Mouse (Mus musculus) lung, embryonic 16.5 days (tissue): ENCODE measurements around the gene Gramd2. TPM values are rescaled to one million over a fixed set of nuclear protein-coding genes. Genes with fewer than 3 reads are reported as not detected.

ENCODE experiments used
- ATAC-seq: fragments of 200-750 bp; cut with Nextera tagmentation; 2 replicates; pipeline ENCODE4 v1.8.0; 2017; ENCODE audit warnings: low read depth, mild to moderate bottlenecking, moderate library complexity
- H3K27ac ChIP-seq: fragments of 300-500 bp; sonication (generic); 2 replicates; pipeline ENCODE4 v1.5.1; 2014; ENCODE audit warnings: mild to moderate bottlenecking, control low read depth, low read length
- H3K27me3 ChIP-seq: fragments of 300-500 bp; sonication (generic); 2 replicates; pipeline ENCODE4 v1.6.1; 2014; ENCODE audit warnings: low read depth, low read length, mixed read lengths; ENCODE audit not compliant: control insufficient read depth, insufficient read depth
- H3K36me3 ChIP-seq: fragments of 300-500 bp; sonication (generic); 2 replicates; pipeline ENCODE4 v1.6.1; 2014; ENCODE audit warnings: low read length; ENCODE audit not compliant: control insufficient read depth, insufficient read depth
- H3K4me1 ChIP-seq: fragments of 300-500 bp; sonication (generic); replicated peaks from 2 replicates; pipeline ENCODE4 v1.6.1; 2014; ENCODE audit warnings: low read length, mixed read lengths; ENCODE audit not compliant: control insufficient read depth, insufficient read depth
- H3K4me2 ChIP-seq: fragments of 300-500 bp; sonication (generic); 2 replicates; pipeline ENCODE4 v1.6.1; 2014; ENCODE audit warnings: low read depth, low read length, control low read depth
- H3K4me3 ChIP-seq: fragments of 300-500 bp; sonication (generic); 2 replicates; pipeline ENCODE4 v1.5.1; 2014; ENCODE audit warnings: mild to moderate bottlenecking, low read length, control low read depth
- H3K9ac ChIP-seq: fragments of 300-500 bp; sonication (generic); 2 replicates; pipeline ENCODE4 v1.6.1; 2014; ENCODE audit warnings: low read length, control low read depth
- H3K9me3 ChIP-seq: fragments of 300-500 bp; sonication (generic); 2 replicates; pipeline ENCODE4 v1.6.1; 2016; ENCODE audit warnings: low read length; ENCODE audit not compliant: control insufficient read depth
- WGBS: fragments of 180-500 bp; shearing (Covaris S2); extraction: QIAGEN DNeasy Blood & Tissue Kit; methylation state at CpG from one replicate; pipeline ENCODE4 v1.1.7; 2014; 5-methylcytosine and 5-hydroxymethylcytosine counted together
- polyA plus RNA-seq: library from polyadenylated mRNA; unstranded; fragments of >200 nt; fragmentation: Nextera tagmentation; extraction: Ambion mirVana; gene quantifications from 2 replicates; pipeline ENCODE4 v1.2.1, GENCODE M21; 2015

The Gramd2 gene
- polyA plus RNA-seq, 1 experiment from 2014 or later, result 11.0 TPM

DNA sequence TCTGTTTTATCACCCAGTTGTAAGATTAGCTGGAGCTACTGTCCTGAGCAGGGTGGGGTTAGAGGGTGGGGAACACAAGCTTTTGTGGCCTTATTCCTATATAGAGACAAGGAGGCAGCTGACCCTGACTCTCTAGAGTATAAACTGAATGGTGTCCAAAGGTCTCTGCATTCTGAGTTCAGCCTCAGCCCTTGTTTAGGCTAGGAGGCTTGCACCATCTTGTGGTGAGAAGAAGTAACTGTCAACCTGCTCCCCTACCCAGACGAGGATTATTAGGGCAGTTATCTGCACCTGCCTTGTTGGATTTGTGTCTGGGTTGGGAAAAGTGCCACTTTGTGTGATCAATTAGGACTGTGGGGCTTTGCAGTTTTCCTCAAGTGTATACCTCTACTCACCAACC lies 1.6 kb upstream of the Gramd2 start:
- 10% methylated on average over 1 of the region's 1 CpGs for WGBS
- H3K9ac ChIP-seq, result no peak overlapping the region
- peaks cover 7% of the 10 kb centered on the region; the same call in 1 of the 2 replicates for H3K4me1 ChIP-seq
- no peaks in the 10 kb centered on the region for H3K9me3 ChIP-seq
- no peak overlapping the region for H3K27ac ChIP-seq
- no peak for ATAC-seq
- H3K27me3 ChIP-seq, result peaks cover 5% of the 10 kb centered on the region
- H3K36me3 ChIP-seq, result peaks cover 35% of the 10 kb centered on the region
- H3K4me3 ChIP-seq, result no peak overlapping the region
- no peak overlapping the region for H3K4me2 ChIP-seq

DNA sequence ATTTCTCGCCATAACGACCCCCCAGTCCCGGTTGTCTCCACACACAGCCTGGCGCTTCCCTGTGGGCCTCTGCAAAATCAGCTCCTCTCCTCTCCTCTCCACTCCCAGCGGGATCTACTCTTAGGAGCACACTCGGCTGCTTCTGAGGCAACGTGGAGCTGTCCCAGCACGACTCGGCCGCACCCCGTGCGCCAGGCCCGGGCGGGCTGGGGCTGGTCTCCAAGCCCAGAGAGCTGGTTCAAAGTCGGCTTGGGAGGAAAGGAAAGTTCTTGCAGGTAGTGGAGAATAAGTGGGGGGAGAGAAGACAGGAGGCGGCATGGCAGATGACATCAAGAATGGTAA lies 561 bp downstream of the Gramd2 start:
- WGBS, result 20% methylated on average over 16 of the region's 16 CpGs
- Histone ChIP-seq H3K27ac (peak overlapping the region; percentile 61), H3K27me3 (peaks cover 5% of the 10 kb centered on the region), H3K36me3 (peaks cover 16% of the 10 kb centered on the region), H3K4me2 (peak overlapping the region; percentile 97), H3K9me3 (no peaks in the 10 kb centered on the region), H3K4me3 (peak overlapping the region; percentile 60), H3K4me1 (peaks cover 11% of the 10 kb centered on the region; the same call in 1 of the 2 replicates), H3K9ac (peak overlapping the region; percentile 74)
- ATAC-seq, result peak; percentile 47; the same call in 1 of the 2 replicates

DNA sequence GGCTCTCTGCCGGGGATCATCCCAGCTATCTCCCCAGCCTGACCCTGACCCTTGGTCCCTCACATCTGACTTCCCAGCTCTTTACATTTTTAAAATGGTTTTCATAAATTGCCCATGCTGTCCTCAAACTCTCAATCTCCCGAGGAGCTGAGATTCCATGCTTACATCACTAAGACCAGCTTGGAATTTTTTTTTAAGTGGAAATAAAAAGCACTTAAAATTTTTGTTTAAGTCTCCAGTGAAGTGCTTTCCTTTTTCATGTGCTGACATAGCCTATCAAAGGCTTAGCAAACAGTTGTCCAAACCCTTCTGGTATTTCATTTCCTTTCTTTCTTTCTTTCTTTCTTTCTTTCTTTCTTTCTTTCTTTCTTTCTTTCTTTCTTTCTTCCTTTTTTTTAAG lies 4.1 kb downstream of the Gramd2 start:
- 28% methylated on average over 2 of the region's 2 CpGs for WGBS
- Histone ChIP-seq H3K36me3 (no peaks in the 10 kb centered on the region), H3K4me2 (peak overlapping the region; percentile 17; the same call in 1 of the 2 replicates), H3K4me1 (peaks cover 11% of the 10 kb centered on the region; the same call in 1 of the 2 replicates), H3K9me3 (no peaks in the 10 kb centered on the region), H3K4me3 (0 out of 2 replicates have a peak overlapping the region, but pooled peaks have one; percentile 2), H3K27me3 (peaks cover 5% of the 10 kb centered on the region), H3K9ac (no peak overlapping the region), H3K27ac (peak overlapping the region; percentile 85)
- no peak for ATAC-seq

DNA sequence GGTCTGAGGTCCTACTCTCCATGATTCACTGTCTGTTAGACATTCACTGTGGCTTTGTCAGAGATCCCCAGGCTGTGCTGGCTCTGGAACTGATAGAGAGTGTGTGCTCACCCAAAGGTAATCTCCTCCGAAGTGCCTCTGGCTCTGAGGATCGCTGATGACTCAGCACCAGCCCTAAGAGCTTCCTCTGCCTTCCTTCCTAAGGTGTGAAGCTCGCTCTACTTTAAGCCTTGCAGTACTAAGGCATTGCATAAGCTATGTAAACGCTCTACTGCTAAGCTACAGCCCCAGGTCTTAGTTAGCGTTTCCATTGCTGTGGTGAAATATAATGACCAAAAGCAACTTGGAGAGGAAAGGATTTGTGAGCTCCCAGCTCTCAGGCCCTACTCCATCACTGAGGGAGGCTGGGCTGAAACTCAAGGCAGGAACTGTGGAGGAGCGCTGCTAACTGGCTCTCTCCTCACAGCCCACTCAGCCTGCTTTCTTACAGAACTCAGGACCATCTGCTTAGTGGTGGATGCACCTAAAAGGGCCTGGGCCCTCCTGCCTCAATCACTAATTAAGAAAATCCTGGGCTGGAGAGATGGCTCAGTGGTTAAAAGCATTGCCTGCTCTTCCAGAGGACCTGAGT lies 7.6 kb downstream of the Gramd2 start:
- ATAC-seq, result no peak
- 0 out of 2 replicates have a peak overlapping the region, but pooled peaks have one; percentile 47 for H3K27ac ChIP-seq

DNA sequence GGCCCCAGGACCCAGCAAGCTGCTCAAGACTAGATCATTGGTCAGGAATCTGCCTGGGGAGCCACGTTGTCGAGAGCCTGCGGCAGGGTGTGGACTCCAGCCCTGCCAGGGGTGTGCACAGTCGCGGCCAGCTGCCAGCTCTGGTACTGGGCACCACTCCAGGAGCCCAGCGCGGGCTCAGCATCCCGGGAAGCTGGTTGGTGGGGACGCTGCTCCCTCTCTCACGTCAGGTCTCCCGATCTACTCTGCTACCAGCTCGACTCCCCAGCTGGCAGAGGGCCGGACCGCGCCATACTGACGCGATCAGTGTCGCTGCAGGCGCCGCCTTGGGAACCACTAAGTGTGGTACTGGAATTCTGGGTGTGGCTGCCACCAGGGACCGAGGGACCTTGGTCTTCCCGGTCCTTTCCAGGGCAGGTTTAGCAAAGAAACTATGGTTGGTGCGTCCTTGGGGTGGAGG lies 11.7 kb downstream of the Gramd2 start:
- Histone ChIP-seq H3K27me3 (no peaks in the 10 kb centered on the region), H3K36me3 (no peaks in the 10 kb centered on the region), H3K9me3 (no peaks in the 10 kb centered on the region), H3K27ac (peak overlapping the region; percentile 92), H3K4me3 (peak overlapping the region; percentile 38), H3K4me1 (peaks cover 35% of the 10 kb centered on the region), H3K9ac (peak overlapping the region; percentile 60), H3K4me2 (peak overlapping the region; percentile 65)
- peak; percentile 91 for ATAC-seq
- WGBS, result 4% methylated on average over 23 of the region's 23 CpGs

More for the DNA sequence above, 7.6 kb downstream of the Gramd2 start:
- WGBS, result 26% methylated on average over 6 of the region's 6 CpGs
- no peaks in the 10 kb centered on the region for H3K27me3 ChIP-seq
- no peak overlapping the region for H3K9ac ChIP-seq
- no peaks in the 10 kb centered on the region for H3K36me3 ChIP-seq
- no peaks in the 10 kb centered on the region for H3K9me3 ChIP-seq
- peaks cover 18% of the 10 kb centered on the region for H3K4me1 ChIP-seq
- no peak overlapping the region for H3K4me3 ChIP-seq
- H3K4me2 ChIP-seq, result no peak overlapping the region

DNA sequence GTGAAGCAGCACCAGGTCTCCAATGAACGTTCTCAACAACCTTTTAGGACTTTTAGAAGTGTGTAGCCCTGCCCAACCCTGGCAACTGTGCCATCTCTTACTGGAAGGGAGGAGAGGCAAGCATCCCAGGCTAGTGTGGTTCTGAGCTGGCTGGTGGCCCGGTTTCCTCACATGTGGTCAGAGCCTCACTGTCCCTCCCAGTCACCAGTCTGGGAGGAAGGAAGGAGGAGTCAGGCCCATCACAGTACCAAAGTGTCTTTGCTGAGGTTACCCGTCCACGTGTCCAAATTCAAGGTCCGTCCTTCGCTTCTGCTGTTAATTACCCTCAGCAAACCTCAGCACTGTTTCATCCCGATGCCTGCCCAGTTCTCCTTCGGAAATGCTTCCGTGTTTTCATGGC lies 12.2 kb downstream of the Gramd2 start:
- Histone ChIP-seq H3K9ac (peak overlapping the region; percentile 60), H3K4me3 (peak overlapping the region; percentile 38), H3K27me3 (no peaks in the 10 kb centered on the region), H3K9me3 (no peaks in the 10 kb centered on the region), H3K27ac (peak overlapping the region; percentile 92), H3K4me1 (peaks cover 40% of the 10 kb centered on the region), H3K4me2 (peak overlapping the region; percentile 65), H3K36me3 (no peaks in the 10 kb centered on the region)
- ATAC-seq, result peak; percentile 50
- WGBS, result 35% methylated on average over 9 of the region's 9 CpGs

DNA sequence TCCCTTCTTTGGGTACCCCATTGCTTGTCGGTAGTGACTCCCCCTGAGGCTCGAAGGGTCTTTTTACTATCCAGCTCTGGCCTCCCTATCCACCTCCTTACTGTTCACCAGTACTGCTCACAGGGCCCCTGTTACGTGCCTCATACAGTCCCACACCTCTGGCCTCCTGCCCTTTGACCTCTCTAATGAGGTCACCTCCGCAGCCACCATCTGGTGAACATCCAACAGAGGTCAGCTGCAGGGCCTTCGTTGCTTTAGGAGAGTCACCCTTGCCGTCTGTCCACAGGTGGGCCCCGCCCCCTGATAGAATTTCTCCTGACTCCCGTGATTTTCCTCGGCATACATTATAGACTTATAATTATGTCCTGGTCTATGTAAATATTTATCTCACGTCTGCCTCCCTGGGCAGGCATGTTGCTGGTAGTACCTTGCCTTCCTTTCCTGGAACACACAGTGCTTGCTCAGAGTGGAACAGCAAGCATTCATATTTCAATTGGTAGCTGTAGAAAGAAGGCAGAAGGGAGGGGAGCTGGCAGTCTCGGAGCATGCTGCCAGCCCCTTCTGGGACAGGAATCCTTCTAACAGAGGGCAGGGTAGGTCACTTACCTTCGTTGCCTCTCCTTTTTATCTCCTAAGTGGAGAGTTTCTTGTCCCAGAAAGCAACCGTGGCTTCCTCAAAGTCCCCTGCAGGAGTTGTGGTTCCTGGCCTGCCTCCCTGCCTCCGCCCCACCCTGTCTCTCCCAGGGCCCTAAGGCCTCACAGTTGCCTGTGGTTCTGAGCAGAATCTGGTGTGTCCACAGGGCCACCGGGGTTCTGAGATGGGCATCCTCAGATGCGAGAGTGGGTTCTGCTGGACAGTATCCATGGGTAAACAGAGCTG lies 14.9 kb downstream of the Gramd2 start:
- Histone ChIP-seq H3K9me3 (no peaks in the 10 kb centered on the region), H3K27me3 (no peaks in the 10 kb centered on the region), H3K9ac (no peak overlapping the region), H3K36me3 (no peaks in the 10 kb centered on the region), H3K4me1 (peaks cover 43% of the 10 kb centered on the region), H3K4me3 (no peak overlapping the region), H3K27ac (peak overlapping the region; percentile 86), H3K4me2 (0 out of 2 replicates have a peak overlapping the region, but pooled peaks have one; percentile 12)
- ATAC-seq, result no peak
- 31% methylated on average over 16 of the region's 16 CpGs for WGBS

DNA sequence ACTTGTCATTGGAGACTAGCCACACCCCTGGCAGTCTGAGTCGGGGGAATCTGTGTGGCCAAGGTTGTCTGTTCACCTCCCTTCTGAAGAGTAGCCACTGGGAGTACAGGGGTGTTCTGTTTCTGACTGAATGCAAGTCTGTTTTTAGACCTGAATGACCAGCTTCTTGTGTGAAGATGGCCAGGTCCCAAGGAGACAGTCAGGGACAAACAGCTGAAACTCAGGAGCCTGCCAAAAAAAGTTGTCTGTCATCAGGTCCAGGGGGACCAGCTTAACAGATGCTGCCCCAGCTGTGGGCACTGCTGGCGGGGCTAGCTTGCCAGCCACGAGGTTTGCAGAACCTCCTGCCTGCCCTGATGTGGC lies 15.5 kb downstream of the Gramd2 start:
- ATAC-seq, result no peak

DNA sequence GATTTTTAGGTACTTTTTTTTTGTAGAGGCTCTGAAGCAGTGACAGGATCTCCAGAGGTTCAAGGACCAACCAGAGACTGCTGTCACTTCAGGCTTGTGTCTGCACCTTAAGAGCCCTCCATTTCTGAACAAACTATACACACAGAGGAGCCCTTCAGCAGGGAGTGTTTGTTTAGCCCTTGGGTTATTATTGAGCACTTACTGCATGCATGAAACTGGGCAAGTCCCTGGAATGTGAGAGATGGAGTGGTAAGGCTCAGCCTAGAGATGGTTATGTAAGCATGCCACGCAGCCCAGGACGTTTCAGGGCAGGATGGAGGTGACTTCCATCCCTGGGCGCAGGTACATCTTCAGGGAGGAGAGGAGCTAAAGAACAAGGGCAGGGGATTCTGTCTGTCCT lies 16.4 kb downstream of the Gramd2 start:
- Histone ChIP-seq H3K27ac (peak overlapping the region; percentile 86), H3K9ac (no peak overlapping the region), H3K4me3 (no peak overlapping the region), H3K4me1 (peaks cover 39% of the 10 kb centered on the region), H3K4me2 (no peak overlapping the region), H3K36me3 (no peaks in the 10 kb centered on the region), H3K27me3 (no peaks in the 10 kb centered on the region), H3K9me3 (no peaks in the 10 kb centered on the region)
- ATAC-seq, result peak; percentile 65
- 41% methylated on average over 3 of the region's 3 CpGs for WGBS

More for the DNA sequence above, 15.5 kb downstream of the Gramd2 start:
- Histone ChIP-seq H3K4me1 (peaks cover 43% of the 10 kb centered on the region), H3K27ac (peak overlapping the region; percentile 86), H3K27me3 (no peaks in the 10 kb centered on the region), H3K36me3 (no peaks in the 10 kb centered on the region), H3K4me2 (no peak overlapping the region), H3K4me3 (no peak overlapping the region), H3K9me3 (no peaks in the 10 kb centered on the region), H3K9ac (no peak overlapping the region)
- WGBS, result 19% methylated on average over 3 of the region's 3 CpGs
